Mouse (Mus musculus) frontal cortex, postnatal 14 days (tissue): Measurements from ENCODE around the gene 4930590J08Rik.
A peak's percentile ranks its signal among the peaks of the same experiment; 100 is the strongest.
"Not testable (repeated sequence)": the region's sequence is repeated elsewhere in the genome, so short reads cannot be mapped to it uniquely, and the experiment has no call there.

Experiments used
- DNase-seq, 2 experiments: peaks; one replicate each; pipeline ENCODE4 v3.0.0; 2022; ENCODE audit warnings: low spot score in 2 of 2

4930590J08Rik gene

GRCm38 (mm10) chr6:91902509-91902908 is at the start of gene 4930590J08Rik:
Gene 4930590J08Rik (plus strand): TSS chr6:91902809.
- DNase-seq, result not testable (repeated sequence)

- no peak for DNase-seq
Observed at GRCm38 (mm10) chr6:91858339-91858738, 44.3 kb upstream of the 4930590J08Rik start.

GRCm38 (mm10) chr6:91862848-91863247 is 39.8 kb upstream of the 4930590J08Rik start:
- DNase-seq, result no peak

- DNase-seq, result no peak
Observed at GRCm38 (mm10) chr6:91864595-91864994, 38.0 kb upstream of the 4930590J08Rik start.

- DNase-seq, result peak in 1 of 2 experiments; percentile 23
Observed at GRCm38 (mm10) chr6:91865601-91866000, 37.0 kb upstream of the 4930590J08Rik start.

- no peak for DNase-seq
Observed at GRCm38 (mm10) chr6:91868091-91868490, 34.5 kb upstream of the 4930590J08Rik start.

GRCm38 (mm10) chr6:91872781-91873180 is 29.8 kb upstream of the 4930590J08Rik start:
- no peak for DNase-seq

GRCm38 (mm10) chr6:91877885-91878651 is 24.5 kb upstream of the 4930590J08Rik start, which contains the start of gene Ccdc174:
Gene Ccdc174 (plus strand): TSS chr6:91878053.
- DNase-seq, result peak; percentile 88 to 89

- DNase-seq, result no peak
Observed at GRCm38 (mm10) chr6:91883859-91884258, 18.8 kb upstream of the 4930590J08Rik start.

- no peak for DNase-seq
Observed at GRCm38 (mm10) chr6:91889255-91889906, 13.2 kb upstream of the 4930590J08Rik start.

GRCm38 (mm10) chr6:91890615-91891014 is 12.0 kb upstream of the 4930590J08Rik start:
- no peak for DNase-seq

GRCm38 (mm10) chr6:91891776-91892175 is 10.8 kb upstream of the 4930590J08Rik start:
- no peak for DNase-seq

- no peak for DNase-seq
Observed at GRCm38 (mm10) chr6:91896783-91897182, 5.8 kb upstream of the 4930590J08Rik start.

GRCm38 (mm10) chr6:91901505-91901904 is 1.1 kb upstream of the 4930590J08Rik start:
- peak; percentile 42 to 77 for DNase-seq

- DNase-seq, result no peak
Observed at GRCm38 (mm10) chr6:91914011-91914410, 11.4 kb downstream of the 4930590J08Rik start.

GRCm38 (mm10) chr6:91917286-91917685 is 14.7 kb downstream of the 4930590J08Rik start:
- peak; percentile 12 to 20 for DNase-seq

- no peak for DNase-seq
Observed at GRCm38 (mm10) chr6:91917716-91918115, 15.1 kb downstream of the 4930590J08Rik start.

GRCm38 (mm10) chr6:91931231-91931630 is 28.6 kb downstream of the 4930590J08Rik start:
- DNase-seq, result no peak

GRCm38 (mm10) chr6:91938491-91938890 is 35.9 kb downstream of the 4930590J08Rik start:
- DNase-seq, result no peak

- DNase-seq, result no peak
Observed at GRCm38 (mm10) chr6:91948426-91948825, 45.8 kb downstream of the 4930590J08Rik start.

GRCm38 (mm10) chr6:91958015-91958414 is 55.4 kb downstream of the 4930590J08Rik start:
- DNase-seq, result not testable (repeated sequence)

- DNase-seq, result no peak
Observed at GRCm38 (mm10) chr6:91960028-91960811, 57.6 kb downstream of the 4930590J08Rik start.
